Mouse (Mus musculus): Measurements from ENCODE around the gene Sgce. TPM values are rescaled to one million over a fixed set of nuclear protein-coding genes. Genes with fewer than 3 reads are reported as not detected.
"Not testable (repeated sequence)": the region's sequence is repeated elsewhere in the genome, so short reads cannot be mapped to it uniquely, and the experiment has no call there.

Gene Sgce
- polyA plus RNA-seq, 1 experiment from 2014 or later = 94.8 TPM

DNA sequence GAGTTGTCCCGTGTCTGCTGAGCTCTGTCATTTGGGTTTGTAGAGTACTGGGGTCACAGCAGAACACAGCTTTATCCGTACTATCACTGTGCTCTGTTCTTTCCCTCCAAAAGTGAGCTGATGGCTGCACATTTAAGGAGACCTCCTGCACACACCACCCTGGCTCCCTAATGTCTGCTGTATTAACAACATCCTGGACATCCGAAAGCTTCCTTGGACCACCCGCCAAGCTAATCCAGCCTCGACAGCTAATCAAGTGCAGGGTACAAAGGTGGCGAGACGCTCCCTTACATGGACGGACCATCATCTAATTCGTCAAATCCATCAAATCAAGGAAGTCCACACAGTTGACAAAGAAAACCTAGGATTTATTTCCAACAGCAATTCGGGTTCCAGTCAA lies 53.5 kb downstream of the Sgce start:
- DNase-seq (ENCODE audit: low read depth, low spot score) (no peak), ATAC-seq (no peak)
- ChIA-PET POLR2A (no interaction called here), CTCF (no interaction called here)
- no peaks in the 10 kb centered on the region for H3K27me3 ChIP-seq
- TF ChIP-seq CTCF (IDR thresholded peaks at IDR 0.05) = no peak
- in situ Hi-C loops (cut with MboI; ENCODE audit: low pct_unique_long_range_greater_than_20kb) = no loop called here

DNA sequence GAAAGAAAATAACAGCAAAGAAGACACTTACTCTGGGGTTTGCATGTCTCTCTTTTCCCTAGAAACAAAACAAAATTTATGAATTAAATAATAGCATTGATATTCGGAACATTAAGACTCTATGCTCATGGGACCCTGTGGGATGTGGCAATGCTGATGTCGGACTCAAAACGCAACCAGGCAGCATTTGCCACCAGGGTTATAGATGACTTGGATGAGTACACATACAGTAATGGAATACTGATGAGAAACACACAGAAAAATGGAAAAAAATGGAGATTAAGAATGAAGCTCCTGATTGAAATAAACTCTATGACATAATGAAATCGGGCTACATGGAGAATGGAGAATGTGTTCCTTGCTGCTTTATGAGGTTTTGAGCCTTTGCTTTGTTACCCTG lies 56.6 kb downstream of the Sgce start:
- CTCF ChIA-PET = interaction anchor here (1.2 kb wide), 1 partner anchor 15 kb away, joined by 3 read pairs; no protein-coding TSS in a partner anchor
- no peak for TF ChIP-seq CTCF (IDR thresholded peaks at IDR 0.05)
- DNase-seq (ENCODE audit: low read depth, low spot score) (no peak), ATAC-seq (no peak)
- no peaks in the 10 kb centered on the region for H3K27me3 ChIP-seq
- in situ Hi-C loops (cut with MboI; ENCODE audit: low pct_unique_long_range_greater_than_20kb) = no loop called here
- POLR2A ChIA-PET = no interaction called here

DNA sequence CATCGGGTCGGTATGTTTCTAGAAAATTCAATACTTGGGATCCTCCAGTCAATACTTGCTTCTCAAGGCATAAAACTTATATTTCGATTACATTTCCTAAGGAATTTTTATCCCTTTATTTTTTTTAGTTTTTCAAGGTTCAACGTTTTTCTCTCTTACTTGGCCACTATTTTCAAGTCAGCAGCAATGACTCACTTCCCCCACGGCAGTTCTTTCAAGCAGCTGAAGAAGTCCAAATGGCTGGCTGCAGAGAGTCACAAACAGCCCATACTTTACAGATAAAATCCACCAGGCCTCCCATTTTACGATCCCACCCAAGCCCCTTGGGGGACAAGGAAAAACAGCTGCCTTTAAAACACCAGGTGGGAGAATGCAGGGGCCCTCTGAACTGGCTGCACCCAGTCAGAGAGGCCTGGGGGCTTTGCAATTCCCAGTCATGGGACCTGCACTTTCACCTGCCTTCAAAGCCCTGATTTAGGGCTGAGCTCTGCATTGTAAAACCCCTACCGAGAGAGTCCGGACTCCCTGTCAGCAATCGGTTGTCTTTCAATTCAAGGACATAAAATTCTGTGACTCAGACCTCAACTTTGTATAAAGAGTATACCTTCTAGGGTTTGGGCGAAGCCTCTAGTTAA lies 62.2 kb downstream of the Sgce start:
- ATAC-seq (no peak), DNase-seq (ENCODE audit: low read depth, low spot score) (no peak)
- TF ChIP-seq CTCF (IDR thresholded peaks at IDR 0.05) = no peak
- POLR2A ChIA-PET = no interaction called here
- CTCF ChIA-PET = interaction anchor here (1.2 kb wide), 1 partner anchor 10 kb away, joined by 3 read pairs; no protein-coding TSS in a partner anchor
- H3K27me3 ChIP-seq = no peaks in the 10 kb centered on the region
- in situ Hi-C loops (cut with MboI; ENCODE audit: low pct_unique_long_range_greater_than_20kb) = no loop called here

DNA sequence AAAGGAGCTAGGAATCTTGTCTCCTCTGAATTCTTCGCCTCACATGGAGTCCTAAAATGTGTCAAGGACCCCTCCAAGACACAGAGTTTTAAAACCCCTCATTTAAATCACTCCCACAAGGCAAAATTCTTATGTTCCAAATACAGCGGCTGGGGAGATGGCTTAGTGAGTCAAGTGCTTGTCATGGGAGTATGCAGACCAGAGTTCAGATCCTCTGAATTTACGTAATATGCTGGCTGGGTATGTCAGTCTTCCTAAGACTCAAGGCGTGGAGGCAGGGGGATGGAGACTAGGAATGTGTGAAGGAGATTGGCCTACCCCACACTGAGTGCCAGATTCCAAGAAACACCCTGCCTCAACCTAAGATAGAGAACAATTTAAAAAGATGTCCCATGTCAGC lies 66.4 kb downstream of the Sgce start:
- no peak for TF ChIP-seq CTCF (IDR thresholded peaks at IDR 0.05)
- no peak for DNase-seq (ENCODE audit: low read depth, low spot score)
- ATAC-seq = no peak
- in situ Hi-C loops (cut with MboI; ENCODE audit: low pct_unique_long_range_greater_than_20kb) = no loop called here
- POLR2A ChIA-PET = no interaction called here
- CTCF ChIA-PET = no interaction called here
- no peaks in the 10 kb centered on the region for H3K27me3 ChIP-seq

DNA sequence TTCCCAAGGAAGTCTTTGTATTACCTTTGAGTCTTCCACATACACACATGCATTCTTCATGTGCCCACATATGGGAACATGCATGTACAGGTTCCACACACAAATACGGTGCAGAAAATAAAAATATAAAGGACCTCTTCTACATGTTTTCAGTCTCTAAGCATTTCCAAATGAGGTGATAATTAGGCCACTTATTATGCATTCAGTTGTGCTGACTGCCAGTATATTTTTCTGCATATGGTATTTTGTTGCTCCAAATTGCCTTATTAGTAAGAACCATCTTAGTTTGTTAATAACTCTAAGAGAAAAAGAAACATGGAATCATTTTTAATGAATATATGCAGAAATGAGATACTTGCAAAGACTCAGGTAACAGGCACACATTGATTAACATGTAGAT lies 67.0 kb downstream of the Sgce start:
- POLR2A ChIA-PET = no interaction called here
- no peak for ATAC-seq

DNA sequence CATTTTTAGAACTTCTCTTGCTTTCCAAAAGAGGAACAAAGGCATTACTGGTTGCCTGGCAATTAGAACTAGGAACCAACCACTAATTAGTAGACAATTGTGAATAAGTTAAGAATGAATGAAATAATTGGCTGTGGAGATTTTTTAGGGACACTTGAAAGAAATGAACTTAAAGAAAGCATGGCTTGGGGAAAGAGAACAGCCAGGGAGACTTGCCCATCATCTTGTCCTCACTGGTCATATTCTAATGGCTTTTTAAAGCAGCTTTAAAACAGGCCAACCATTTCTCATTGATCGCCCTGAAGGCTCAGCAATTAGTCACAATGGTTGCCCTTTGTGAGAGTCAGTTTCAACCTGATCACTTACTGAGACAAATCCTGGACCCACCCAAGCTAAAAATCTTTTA lies 69.6 kb downstream of the Sgce start:
- no peaks in the 10 kb centered on the region for H3K27me3 ChIP-seq
- ChIA-PET CTCF (interaction anchor here (1.2 kb wide), 1 partner anchor 12 kb away, joined by 3 read pairs; no protein-coding TSS in a partner anchor), POLR2A (no interaction called here)
- DNase-seq (ENCODE audit: low read depth, low spot score) (no peak), ATAC-seq (no peak)
- in situ Hi-C loops (cut with MboI; ENCODE audit: low pct_unique_long_range_greater_than_20kb) = no loop called here
- no peak for TF ChIP-seq CTCF (IDR thresholded peaks at IDR 0.05)

More for the DNA sequence above, 67.0 kb downstream of the Sgce start:
- CTCF ChIA-PET = no interaction called here
- no peak for DNase-seq (ENCODE audit: low read depth, low spot score)
- in situ Hi-C loops (cut with MboI; ENCODE audit: low pct_unique_long_range_greater_than_20kb) = no loop called here
- no peaks in the 10 kb centered on the region for H3K27me3 ChIP-seq
- no peak for TF ChIP-seq CTCF (IDR thresholded peaks at IDR 0.05)

DNA sequence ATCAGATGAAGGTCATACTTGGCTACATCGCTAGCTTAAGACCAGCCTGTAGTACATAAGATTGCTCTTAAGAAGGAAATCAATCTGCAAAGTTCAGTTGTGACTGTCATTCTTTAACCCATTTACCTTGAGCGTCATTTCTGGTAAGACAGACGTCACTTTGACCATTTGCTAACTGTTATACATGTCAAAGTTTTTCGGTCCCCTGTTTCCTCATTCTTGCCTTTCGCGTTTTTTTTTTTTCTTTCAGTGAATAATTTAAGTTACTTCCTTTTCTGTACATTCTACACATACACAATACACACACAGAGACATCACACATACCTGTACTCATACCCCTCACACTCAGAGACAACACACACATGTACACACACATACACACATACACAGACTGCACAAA lies 81.9 kb downstream of the Sgce start:
- TF ChIP-seq CTCF (IDR thresholded peaks at IDR 0.05) = no peak
- no peak for ATAC-seq
- no peak for DNase-seq (ENCODE audit: low read depth, low spot score)
- peaks cover 12% of the 10 kb centered on the region for H3K27me3 ChIP-seq
- in situ Hi-C loops (cut with MboI; ENCODE audit: low pct_unique_long_range_greater_than_20kb) = no loop called here
- ChIA-PET POLR2A (no interaction called here), CTCF (no interaction called here)

DNA sequence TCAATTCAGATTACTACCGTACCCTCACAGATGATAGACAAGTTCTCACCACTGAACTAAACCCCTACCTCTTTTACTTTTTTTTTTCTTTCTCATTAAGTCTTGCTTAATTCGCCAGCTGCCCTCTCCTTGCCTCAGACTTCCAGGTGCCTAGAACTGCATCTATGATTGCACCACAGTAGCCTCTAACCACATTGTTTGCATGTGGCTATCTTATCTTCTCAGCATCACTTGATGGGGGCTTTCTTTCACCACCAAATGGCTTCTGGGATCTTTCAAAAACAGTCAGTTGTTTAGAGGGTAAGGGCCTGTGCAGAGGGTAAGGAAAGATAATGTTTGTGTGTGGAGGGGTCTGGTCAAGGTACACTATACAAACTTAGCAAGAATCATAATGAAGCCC lies 82.7 kb downstream of the Sgce start:
- ChIA-PET CTCF (no interaction called here), POLR2A (no interaction called here)
- ATAC-seq = no peak

DNA sequence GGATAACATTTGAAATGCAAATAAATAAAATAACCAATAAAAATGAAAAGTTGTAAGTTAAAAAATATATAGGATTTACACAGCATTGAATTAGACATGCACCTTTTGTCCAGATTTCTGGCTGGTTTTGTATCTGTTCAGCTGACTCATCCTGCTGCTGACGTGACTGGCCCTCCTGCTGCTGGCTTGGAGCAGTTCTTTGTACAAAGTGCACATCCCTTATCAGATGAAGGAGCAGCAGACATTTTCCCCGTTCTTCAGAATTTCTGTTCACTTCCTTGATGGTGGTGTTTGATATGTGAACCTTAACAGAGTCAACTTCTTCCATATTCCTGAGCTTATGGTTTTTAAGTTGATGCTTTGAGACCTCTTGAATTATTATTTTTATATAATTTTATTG lies 83.5 kb downstream of the Sgce start:
- POLR2A ChIA-PET = no interaction called here
- CTCF ChIA-PET = no interaction called here
- no peak for ATAC-seq
- TF ChIP-seq CTCF (IDR thresholded peaks at IDR 0.05) = no peak
- no peak for DNase-seq (ENCODE audit: low read depth, low spot score)
- in situ Hi-C loops (cut with MboI; ENCODE audit: low pct_unique_long_range_greater_than_20kb) = no loop called here
- H3K27me3 ChIP-seq = peaks cover 12% of the 10 kb centered on the region

More for the DNA sequence above, 82.7 kb downstream of the Sgce start:
- DNase-seq (ENCODE audit: low read depth, low spot score) = no peak
- in situ Hi-C loops (cut with MboI; ENCODE audit: low pct_unique_long_range_greater_than_20kb) = no loop called here
- H3K27me3 ChIP-seq = peaks cover 12% of the 10 kb centered on the region
- no peak for TF ChIP-seq CTCF (IDR thresholded peaks at IDR 0.05)

DNA sequence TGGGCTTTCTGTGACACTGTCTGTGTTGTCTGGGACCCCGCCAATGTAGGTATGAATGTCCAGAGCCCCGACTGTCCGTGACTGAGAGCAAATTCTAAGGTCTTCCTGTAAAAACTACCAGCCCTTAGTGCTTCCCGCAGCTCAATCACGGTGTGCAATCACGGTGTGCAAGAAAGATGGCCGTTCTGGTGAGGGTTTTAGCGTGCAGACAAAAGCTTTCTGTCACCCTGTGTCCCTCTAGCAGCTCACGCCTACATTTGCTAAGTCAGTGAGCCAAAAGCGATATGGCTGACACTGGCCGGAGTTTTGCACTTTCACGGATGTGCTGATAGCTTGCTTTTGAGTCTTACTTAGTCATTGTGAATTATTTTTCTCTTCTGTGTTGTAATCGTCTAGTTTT lies 88.1 kb downstream of the Sgce start:
- no peak for TF ChIP-seq CTCF (IDR thresholded peaks at IDR 0.05)
- CTCF ChIA-PET = no interaction called here
- ATAC-seq (no peak), DNase-seq (ENCODE audit: low read depth, low spot score) (no peak)
- POLR2A ChIA-PET = no interaction called here
- in situ Hi-C loops (cut with MboI; ENCODE audit: low pct_unique_long_range_greater_than_20kb) = loop anchor here (10.0 kb wide), 2 partner anchors 456 to 726 kb away; partner anchors contain the start of gene Asb4
- H3K27me3 ChIP-seq = peaks cover 16% of the 10 kb centered on the region

DNA sequence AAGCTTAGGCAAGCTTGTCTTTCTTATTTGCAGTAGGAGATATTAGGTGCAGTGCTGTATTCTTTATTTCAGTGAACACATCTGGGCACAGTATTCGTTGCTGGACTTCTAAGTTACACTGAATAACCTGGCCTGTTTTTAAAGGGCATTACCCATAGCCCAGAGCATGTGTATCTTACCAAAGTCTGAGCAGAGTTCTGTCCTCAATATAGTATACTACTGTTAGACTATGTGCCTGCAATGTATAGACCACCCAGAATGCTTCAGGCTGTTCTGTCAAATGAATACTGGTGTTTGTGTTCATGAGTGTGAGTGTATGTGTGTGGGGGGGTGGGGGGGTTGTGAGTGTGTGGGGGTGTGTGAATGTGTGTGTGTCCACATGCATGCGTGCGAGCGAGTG lies 91.1 kb downstream of the Sgce start:
- in situ Hi-C loops (cut with MboI; ENCODE audit: low pct_unique_long_range_greater_than_20kb) = loop anchor here (10.0 kb wide), 2 partner anchors 459 to 729 kb away; partner anchors contain the start of gene Asb4
- peaks cover 5% of the 10 kb centered on the region for H3K27me3 ChIP-seq
- ATAC-seq (no peak), DNase-seq (ENCODE audit: low read depth, low spot score) (no peak)
- ChIA-PET POLR2A (no interaction called here), CTCF (no interaction called here)
- no peak for TF ChIP-seq CTCF (IDR thresholded peaks at IDR 0.05)

DNA sequence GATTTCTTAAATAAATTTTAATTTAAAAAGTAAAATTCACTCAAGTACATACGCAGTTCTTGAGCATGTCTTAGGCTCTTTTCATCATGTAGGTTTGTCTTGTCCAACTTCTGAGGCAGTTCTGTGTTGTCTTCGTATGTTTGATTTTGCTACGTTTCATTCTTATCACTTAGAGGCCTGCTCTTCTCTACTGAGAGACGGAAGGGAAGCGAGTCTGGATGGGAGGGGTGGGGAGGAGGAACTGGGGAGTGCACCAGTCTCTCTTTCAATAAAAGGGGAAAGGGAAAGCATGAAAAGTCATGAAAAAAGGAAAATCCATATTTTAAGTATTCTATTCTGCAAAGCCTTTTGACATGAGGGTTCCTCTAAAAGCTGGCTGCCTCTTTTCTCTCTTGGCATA lies 91.5 kb downstream of the Sgce start:
- ChIA-PET CTCF (no interaction called here), POLR2A (no interaction called here)
- in situ Hi-C loops (cut with MboI; ENCODE audit: low pct_unique_long_range_greater_than_20kb) = loop anchor here (10.0 kb wide), 2 partner anchors 459 to 729 kb away; partner anchors contain the start of gene Asb4
- DNase-seq (ENCODE audit: low read depth, low spot score) = no peak
- ATAC-seq = no peak
- no peak for TF ChIP-seq CTCF (IDR thresholded peaks at IDR 0.05)
- H3K27me3 ChIP-seq = peaks cover 5% of the 10 kb centered on the region

DNA sequence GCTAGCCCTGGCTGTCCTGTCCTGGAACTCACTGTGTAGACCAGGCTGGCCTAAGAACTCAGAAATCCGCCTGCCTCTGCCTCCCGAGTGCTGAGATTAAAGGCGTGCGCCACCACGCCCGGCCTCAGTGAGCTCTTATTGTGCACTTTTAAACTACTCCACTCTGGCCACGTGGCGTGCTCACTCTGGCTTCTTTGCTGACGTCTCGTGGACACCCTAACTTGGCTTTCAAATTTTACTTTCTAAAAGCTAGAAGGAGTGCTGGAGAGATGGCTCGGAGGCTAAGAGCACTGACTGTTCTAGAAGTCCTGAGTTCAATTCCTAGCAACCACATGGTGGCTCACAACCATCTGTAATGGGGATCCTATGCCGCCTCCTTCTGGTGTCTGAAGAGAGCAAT lies 93.3 kb downstream of the Sgce start:
- CTCF ChIA-PET, ATAC-seq, POLR2A ChIA-PET: not testable (repeated sequence)

More for the DNA sequence above, 93.3 kb downstream of the Sgce start:
- in situ Hi-C loops (cut with MboI; ENCODE audit: low pct_unique_long_range_greater_than_20kb) = loop anchor here (10.0 kb wide), 2 partner anchors 461 to 731 kb away; partner anchors contain the start of gene Asb4
- DNase-seq (ENCODE audit: low read depth, low spot score); H3K27me3 ChIP-seq: not testable (repeated sequence)
